Mouse (Mus musculus): ENCODE measurements at regions not wholly inside any gene's neighbourhood (a gene's known extent, or its start where the extent isn't known, plus 50 kb on each side); places are given as distances from the start of the nearest gene placed in this dataset.

DNA sequence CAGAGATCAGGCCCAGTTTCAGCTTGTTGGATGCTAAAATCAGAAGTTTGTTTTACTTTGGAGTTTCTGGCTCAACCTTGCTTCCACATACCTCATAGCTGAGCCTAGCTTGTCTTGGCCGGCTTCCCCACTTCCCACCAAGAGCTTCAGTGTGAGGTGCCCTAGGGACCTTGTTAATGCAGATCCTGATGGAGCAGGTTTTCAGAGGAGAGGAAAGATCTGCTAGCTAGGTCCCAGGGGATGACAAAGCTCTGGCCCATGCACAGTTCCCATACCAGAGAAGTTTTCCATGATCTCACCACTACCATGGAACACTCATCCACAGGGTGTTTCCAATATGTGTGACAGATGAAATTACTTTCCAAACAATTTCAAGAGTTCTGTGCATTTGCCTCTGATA is 131.9 kb upstream of the Stac start:
- DNase-seq = no peak

DNA sequence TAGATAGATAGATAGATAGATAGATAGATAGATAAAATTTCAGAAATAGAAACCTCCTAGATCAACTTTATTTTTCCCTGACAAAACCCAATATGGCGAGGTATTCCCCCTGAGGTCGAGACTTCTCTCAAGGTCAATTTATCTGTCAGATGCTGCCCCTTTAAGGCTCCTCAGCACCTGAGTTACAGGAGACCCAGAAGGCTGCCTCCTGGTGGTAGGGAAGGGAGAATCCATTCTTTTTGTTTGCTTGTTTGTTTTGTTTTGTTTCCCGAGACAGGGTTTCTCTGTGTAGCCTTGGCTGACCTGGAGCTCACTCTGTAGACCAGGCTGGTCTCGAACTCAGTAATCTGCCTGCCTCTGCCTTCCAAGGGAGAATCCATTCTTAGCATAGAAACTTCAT is 127.3 kb upstream of the Stac start:
- DNase-seq = no peak

DNA sequence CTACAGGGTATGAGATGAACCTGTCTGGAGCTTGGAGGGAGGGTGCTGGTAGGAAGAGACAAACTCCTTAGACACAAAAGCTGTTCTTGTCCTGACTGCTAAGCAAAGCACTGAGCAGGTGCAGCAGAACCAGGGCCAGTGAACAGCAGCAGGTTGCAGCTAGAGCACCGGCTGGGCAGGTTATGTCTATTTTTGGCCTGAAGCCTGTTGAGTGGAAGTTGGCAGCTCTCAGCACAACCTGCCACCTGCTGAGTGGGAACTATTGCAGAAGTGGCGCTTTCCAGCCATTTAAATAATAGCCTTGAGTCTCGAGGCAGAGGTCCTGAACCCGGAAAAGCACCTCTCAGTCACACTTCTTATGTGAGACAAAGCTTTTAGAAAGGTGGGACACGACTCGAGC is 114.8 kb upstream of the Stac start:
- DNase-seq = no peak

DNA sequence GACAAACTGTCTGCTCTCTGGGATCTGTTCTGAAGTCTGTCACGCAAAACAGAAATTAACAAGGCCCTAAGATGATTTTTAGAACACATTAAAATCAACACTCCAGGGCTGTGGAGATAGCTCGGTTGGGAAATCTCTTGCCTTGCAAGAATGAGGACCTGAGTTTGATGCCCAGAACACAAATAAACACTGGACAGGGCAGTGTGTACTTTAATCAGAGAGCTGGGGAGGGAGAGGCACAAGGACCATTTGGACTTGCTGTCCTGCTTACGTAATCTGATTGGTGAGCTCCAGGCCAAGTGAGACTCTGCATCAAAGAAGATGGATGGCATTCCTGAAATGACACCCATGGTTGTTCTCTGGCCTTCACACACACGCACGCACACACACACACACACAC is 111.2 kb upstream of the Stac start:
- no peak for DNase-seq

DNA sequence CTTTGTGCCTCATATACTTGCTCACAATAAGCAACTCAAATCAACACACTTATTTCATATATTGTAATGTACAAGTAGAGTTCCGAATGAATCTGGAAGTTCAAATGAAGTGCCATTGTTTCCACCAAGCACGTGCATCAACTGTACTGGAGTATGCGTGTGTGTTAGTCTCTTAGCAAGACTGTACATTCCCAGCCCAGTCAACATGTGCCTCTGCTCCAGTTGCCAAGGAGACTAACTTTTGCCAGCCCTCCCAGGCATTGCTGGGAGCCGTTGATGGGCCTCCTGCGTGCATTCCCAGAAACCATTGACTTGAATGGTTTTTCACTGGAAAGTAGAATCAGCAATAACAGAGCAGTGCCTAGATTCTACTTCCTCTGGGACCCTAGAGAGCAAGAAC is 110.7 kb upstream of the Stac start:
- no peak for DNase-seq

DNA sequence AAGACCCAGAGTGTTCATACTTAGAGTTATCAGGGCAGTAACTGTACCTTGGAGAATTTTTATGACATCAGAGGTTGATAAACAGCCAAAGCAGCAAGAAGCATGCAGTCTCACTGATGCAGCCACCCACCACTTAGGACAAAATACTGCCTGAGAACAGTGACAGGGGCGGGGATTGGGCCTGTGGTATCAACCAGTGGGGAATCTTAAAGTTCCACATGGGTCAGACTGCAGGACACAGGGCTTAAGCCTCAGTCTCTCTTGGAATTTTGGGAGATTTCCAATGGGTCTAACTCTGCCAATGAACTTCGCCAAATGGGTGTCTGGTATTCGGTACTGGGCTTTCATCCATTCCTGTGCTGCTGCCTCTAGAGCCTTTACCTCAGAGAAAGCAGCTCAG is 88.8 kb upstream of the Stac start:
- DNase-seq = no peak

DNA sequence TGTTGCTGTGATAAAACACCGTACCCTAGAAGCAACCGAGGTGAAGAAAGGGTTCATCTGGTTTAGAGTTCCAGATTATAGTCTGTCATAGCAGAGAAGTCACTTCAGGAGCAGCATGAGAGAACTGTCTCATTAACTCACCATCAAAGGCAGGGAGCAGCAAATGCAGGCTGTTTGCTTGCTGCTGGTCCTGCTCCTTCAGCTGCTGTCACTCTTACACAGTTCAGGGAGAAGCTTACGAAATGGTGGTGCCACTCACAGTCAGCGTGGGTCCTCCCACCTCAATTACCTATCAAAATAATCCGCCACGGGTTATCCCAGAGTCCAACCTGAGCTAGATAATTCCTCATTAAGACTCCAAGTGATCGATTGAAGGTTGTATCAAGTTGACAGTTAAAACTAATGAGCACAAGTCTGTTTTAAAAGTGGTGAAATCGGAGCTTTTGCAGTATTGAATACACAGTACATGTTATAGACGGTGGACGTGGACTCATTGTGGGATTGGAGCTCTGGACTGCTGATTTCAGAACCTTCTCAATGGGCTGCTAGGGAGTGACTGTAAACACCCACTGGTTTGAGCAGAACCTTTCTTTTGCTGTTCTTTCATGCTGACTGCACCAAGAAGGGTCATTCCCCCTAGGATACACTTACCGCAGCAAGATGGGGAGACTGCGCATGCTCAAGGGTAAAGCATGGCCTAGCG is 87.4 kb upstream of the Stac start:
- DNase-seq = no peak

DNA sequence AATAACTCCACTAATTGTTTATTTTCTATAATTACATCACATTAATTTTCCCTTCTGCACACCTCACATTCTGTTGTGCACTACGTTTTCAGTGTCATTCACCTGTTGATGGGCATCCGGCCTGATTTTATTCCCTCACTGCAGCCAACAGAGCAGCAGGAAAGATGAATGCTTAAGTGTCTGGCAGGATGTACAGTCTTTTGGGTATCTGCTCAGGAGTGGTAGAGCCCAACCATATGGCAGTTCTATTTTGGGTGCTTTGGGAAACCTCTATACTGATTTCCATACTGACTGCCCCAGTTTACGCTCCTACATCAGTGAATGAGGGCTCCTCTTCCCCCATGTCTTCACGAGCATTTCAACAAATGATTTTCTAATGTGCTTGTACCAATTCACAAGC is 84.1 kb upstream of the Stac start:
- no peak for DNase-seq

DNA sequence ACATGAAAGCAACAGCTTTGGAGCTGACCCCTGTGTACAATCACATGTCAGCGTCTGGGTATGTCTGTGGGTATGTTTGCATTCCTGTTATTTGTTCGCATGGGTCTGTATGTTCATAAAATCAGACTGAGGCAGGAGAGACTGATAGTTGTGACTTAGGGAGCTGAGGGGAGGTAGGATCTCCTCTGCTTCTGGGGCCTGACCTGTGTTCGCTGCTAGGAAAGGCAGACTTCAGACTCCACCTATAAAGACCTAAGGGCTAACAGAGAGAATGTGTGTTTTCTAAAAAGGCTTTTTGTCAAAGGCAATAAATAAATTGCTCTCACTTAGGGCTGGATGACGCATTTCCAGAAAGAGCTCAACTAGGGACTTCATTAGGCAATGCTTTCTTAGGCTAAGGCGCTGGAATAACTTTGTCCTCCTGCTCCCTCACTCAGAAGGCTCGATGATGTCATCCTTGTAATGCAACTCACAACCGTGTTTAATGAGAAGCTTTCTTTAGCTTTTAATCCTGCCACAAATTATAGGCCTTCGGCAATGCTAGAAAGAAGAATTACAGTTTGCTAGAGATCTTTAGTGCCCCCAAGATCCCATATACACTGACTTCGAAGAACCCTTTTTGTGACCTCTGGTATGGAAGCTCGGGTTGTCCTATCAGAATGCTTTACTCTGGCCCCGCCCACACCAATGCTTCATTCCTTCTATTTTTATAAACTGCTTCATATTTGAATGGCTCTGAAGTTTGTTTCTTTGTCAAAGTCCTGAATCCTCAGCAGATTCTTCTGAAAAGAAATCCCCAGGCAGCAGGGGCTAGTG is 72.7 kb upstream of the Stac start:
- DNase-seq = no peak

DNA sequence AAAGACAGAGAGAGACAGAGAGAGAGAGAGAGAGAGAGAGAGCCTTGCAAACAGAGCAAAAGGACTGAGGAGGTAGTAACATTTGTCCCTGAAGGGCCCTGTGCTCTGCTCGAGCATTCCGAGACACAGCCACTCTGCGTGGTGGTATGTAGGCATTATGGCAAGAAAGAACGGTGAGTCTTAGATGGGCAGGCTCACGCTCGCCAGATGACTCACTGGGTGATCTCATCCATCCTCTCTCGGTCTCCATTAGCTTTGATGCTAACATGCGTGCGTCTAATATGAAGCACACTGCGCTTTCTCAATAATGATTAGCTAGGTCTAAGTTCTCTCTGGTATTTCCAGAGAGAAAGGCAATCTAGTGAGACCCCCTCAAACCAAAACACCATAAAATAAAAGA is 65.1 kb upstream of the Stac start:
- no peak for DNase-seq

DNA sequence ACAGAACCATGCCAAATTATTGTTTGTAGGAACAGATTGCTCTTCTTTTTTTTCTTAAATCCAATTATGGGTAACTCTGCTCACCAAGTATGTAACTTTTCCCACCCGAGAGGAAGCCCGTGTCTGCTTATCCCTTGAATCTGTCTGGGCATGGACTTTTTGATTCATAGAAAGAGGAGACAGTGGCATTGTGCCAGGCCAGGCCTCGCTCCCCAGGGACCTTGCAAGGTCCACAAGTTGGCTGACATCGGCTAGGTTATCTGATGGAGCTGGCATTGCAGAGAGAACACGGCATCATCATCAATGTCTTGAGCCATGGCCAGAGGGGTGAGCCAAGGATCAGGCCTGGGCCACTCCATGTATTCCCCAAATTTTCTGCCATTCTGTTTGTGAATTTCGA is 56.0 kb upstream of the Stac start:
- DNase-seq = no peak

DNA sequence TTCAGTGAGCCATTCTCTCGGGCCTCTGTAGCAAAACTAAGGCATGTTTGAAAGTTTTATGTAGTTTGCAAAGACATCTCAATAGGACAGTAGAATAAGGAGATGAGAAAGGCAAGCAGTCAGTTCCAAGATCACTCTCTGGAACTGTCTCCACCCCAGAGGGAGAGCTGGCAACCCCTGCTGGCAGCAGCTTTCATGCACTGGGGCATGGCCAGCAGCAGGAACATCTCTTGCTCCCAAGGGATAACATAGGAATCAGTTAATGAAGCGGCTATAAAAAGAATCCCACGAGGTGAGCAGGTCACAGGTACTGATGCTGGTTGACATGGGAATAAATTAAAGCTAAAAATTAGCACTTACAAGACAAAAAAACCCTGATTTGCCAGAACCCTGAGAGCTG is 55.1 kb upstream of the Stac start:
- no peak for DNase-seq

Measured in thymus, postnatal 4 days (tissue).